Mouse (Mus musculus) spleen, postnatal 14 days (tissue): ENCODE results near the gene Fezf1.

ENCODE experiments used
- DNase-seq, 2 experiments: peaks; one replicate each; pipeline ENCODE4 v3.0.0; 2021 to 2022; ENCODE audit warnings: low spot score in 2 of 2

Fezf1 gene

DNA sequence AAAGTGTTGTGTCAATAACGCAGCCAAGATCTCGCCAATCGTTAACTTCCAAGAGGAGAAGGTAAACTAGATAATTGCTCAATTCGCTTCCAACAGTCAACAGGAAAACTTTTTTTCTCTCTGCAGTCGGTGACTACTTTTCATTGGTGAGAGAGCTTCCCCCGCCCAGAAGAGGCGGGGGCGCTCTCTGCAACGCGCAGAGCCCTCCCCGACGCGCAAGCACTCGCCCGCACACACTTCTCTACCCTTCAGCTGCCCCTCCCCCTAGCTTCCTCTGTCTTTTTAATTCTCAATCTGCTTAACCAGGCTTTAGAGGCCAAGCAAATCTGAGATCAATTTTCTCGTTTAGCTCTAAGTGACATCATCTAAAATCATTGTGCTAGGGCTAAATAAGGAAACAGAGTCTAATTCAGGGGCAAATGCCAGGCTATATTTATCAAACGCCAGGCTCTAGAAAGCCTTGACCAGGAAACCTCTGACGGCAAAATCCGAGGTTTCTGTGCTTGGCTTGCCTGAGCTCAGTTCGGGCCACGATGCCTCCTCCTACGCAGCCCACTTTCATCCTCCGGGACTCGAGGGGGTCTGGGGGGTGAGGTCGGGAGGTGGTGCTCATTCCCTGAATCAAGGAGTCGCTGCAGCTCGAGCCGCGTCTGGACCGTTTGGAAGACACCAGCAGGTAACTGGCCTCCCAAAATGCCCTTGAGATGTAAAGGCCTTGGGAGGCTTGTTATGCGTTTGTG is at the start of gene Fezf1:
Gene Fezf1 (minus strand): TSS at position 50 of the 740 bp plus-strand sequence.
- DNase-seq: no peak

GRCm38 (mm10) chr6:23294685-23295084 is 46.5 kb upstream of the Fezf1 start:
- DNase-seq: no peak

DNA sequence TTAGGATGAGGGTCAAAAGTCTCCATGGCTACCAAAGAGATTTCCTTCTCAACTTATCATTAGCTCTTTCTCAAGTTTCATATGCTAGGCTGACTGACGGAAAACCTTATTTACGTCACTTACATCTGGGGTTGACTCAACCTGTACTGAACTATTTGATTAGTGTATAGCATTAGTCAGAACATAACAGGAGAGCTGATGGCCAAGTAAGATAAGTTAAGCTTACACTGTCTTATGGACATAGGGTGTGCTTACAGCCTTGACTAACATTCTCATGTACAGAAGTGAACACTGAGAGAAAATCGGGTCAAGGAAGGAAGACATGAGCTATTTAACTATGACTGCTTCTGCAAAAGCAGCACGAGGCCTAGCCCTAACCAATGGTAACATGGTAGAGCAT is 40.6 kb upstream of the Fezf1 start:
- no peak for DNase-seq

DNA sequence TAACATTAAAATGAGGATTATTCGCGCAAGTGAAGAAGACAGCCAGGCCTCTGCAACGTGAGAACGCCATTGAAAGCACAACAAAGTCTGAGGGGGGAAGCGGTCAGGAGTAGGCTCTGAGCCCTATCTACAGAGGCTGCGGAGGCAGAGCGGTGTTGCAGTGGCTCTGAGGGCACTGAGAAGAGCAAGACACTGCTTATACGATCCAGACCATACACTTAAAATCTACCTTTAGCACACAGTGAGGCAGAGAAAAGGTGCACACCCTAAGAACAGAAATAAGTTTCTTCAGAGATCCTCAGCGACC is 33.3 kb upstream of the Fezf1 start:
- DNase-seq: no peak

- no peak for DNase-seq
These were observed 32.8 kb upstream of the Fezf1 start for GRCm38 (mm10) chr6:23280811-23281513.

DNA sequence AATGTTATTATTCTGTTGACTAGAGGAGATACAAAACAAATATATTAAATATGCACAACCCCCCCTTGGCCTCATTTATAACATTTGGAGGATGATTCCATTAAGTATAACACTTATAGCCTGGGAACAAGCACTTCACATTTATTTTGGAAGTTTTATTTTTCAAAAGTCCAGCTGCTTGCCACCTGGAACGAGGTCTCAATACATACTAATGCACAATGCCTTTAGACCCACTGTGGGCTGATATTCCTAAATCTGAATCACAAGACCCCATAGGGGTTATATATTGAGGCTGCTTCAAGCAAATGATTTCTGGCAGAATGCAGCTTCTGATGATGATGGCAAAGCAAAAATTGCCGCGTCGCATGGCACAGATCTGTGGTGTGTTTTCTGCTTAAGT is 25.3 kb upstream of the Fezf1 start:
- no peak for DNase-seq

DNA sequence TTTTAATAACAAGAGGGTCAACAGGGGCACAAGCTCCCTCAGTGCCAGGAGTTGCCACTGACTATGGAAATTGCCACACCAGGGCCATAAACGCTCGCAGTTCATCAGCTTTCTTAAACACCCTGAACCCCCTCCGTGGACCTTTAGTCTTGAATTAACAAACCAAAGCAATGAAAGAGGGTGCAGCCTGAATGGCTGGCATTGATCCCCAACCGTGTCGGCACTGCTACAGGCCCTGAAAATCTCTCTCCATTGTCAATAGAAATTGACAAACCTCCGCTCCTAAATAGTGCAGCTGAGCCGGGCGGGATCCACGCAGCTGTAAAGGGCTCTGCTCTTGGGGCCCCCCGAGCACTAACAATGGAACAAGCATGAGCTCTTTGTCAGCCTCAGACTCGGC is 24.8 kb upstream of the Fezf1 start:
- no peak for DNase-seq

GRCm38 (mm10) chr6:23272542-23272941 is 24.4 kb upstream of the Fezf1 start:
- no peak for DNase-seq

- DNase-seq: no peak
These were observed 12.5 kb upstream of the Fezf1 start for GRCm38 (mm10) chr6:23260738-23261050.

GRCm38 (mm10) chr6:23260016-23260737 is 12.0 kb upstream of the Fezf1 start:
- DNase-seq: no peak

DNA sequence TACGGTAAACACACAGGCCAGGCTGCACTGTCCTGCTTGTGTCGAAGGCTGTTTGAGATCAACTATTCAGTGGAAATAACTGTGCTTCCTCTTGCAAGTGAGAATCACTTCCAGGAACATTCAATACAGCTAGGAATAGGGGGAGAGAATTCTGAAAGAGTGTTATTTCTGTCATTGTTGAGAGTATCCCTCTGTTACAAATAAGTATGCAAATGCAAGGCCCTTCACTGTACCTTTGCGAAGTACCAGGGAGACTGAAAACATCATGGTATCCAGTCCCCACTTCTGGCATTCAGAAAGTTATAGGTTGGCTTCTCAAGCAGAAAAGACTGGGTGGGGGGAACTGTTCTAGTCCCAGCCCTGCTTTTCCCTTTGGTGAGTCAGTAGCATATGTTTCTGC is 9.8 kb upstream of the Fezf1 start:
- no peak for DNase-seq

- DNase-seq: no peak
These were observed 7.0 kb upstream of the Fezf1 start for GRCm38 (mm10) chr6:23255161-23255560.

DNA sequence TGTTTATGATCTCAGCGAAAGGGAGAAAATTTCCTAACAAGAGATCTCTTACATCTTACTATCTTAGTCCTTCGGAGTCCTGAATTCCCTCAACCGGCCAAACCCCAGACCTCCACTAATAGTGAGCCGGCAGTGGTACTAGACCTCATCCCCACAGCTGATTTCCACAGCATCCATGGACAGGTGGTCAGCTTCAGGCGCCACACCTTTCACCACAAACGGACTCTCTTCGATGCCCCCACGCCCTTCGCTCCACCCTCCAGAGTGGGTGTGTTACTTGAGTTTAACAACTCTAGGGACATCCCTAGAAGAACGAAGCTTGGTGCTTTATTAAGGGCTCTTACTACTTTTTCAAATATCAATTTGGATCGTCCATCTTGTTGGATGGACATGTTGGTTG is 6.5 kb upstream of the Fezf1 start:
- no peak for DNase-seq

DNA sequence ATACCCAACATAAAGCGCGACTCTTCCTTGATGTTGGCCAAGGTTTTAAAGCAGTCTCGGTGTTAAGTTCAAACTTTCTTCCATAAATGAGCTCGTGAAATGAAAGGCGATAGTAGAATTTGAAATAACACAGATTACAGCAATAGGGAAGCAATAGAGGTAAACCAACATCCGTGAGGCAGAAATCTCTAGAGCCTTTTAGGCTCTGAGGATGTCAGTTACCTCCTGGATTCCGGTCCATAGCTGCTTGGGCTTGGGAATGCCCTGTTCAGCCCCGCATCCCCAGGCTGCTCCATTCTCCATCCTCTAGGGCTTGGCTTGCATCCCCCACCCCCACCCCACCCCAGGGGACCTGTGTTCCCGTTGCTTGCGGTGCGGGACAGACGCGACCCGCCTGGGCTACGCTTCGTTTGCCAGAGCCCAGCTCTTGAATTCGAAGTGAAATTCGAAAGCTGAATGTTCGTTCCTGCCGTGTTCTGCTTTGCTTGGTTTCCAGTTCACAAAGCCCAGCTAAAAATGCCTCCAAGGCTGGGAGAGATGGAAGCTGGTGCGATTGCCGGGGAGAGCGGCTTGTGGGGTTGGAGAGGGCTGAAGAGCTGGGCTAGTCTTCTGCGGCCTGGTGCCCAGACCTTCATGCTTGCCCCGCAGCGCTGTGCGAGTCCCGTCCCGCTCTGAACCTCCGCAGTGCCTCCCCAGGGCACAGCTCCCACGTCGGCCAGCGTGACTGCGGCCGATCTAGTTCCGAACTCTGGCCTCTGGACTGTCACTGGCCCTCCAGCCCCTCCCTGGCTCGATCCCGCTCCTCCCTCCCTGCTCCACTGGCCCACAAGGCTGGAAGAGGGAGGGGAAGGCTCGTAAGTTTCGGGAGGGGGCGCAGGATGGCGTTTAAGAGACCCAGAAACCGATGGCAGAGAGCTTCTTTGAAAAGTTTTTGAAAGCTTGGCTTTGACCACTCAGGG is 5.5 kb upstream of the Fezf1 start:
- DNase-seq: no peak

GRCm38 (mm10) chr6:23252196-23253135 is 4.3 kb upstream of the Fezf1 start:
- DNase-seq: no peak

DNA sequence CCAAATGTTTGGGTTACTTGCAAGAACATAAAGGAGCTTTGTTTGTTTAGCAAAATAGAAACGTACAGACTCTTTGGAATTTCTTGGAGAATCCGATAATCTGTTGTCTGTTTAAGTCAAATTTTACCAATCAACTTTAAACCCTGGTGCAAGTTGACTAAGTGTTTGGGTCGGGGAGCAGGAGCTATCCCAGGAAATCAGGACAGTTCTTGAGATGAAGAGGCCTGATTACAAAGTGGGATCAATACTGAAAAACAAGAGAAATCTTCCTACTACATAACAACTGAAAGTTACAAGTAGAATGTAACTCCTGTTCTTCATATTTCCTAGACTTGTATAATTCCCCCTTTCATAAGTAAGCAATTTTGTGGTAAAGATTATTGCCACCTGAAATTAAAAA is 3.3 kb upstream of the Fezf1 start:
- no peak for DNase-seq

DNA sequence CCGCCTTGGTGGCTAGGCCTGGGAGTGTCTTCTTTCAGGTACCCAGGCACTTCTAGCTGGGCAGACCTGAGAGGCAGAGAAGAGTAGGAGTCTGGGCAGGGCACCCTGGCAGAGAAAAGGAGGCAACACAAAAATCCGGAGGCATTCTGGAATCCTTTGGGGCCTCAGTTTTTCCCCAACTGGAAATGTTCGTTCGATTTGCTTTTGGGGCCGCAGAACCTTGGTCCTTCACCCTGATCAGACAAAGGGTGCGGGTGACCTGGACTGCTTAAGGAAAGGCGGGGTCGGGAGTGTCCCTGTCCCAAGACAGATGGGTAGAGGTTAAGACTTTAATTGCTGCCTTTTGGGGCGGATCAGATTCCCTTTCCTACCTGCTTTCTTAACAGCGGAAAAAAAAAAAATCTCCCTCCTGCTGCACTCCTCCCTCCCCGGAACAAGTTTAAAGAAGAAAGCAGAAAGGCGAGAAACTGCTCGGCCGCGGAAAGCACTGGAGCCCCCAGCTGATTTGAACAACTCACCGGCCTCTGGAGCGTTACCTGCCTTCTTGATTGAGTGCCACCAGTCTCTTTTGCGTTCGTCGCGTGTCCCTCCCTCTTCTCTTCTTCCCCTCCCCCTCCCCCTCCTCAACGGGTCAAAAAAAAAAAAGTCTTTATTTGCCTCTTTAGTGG is 2.3 kb upstream of the Fezf1 start:
- no peak for DNase-seq

DNA sequence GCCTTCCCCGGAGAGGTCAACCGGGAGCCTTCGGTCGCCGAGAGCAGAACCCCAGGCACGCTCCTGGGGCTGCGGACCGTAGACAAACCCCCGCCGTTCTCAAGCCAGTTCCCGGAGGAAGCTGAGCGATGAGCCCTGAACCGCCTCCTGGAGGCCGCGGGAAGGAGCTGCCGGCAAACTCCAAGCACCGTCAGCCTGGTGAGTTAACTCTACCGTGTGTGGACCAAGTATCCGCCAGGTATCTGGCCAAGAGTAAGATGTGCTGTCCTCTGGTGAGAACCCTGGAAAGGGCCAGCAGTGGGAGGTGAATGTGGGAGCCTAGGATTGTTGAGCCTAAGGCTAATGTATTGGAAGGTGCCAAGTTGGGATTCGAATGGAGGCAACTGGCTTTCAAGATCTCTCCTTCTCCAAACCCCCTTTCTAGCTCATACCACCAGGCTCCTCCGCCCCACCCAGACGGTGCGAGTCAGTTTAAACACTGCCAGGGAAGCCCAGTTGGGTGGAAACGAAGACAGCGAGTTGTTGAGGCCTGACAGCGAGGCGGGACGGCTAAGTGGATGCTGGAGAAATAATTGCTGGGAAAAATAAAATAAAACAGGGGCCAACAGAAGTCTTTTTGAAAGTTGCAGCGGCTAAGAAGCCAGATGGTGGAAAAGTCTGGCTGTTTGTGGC is 1.6 kb upstream of the Fezf1 start:
- no peak for DNase-seq

DNA sequence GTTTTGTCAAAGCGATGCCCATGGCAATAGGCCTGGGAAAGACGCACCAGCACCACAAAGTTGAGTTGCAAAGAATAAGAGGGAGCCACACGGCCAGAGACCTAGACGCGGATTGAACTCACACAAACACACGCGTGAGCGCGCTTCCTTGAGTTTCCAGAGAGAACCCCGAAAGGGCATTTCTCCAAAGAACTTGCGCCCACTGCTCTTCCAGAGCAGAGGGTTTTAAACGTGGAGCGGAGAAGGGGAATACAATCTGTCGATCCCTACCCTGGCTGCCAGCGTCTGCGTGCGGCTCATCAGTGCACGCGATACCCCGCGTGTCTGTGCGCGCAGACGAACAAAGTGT is 865 bp upstream of the Fezf1 start:
- no peak for DNase-seq
